Mouse (Mus musculus): Measurements from ENCODE around the gene C1qtnf5.

The C1qtnf5 gene

DNA sequence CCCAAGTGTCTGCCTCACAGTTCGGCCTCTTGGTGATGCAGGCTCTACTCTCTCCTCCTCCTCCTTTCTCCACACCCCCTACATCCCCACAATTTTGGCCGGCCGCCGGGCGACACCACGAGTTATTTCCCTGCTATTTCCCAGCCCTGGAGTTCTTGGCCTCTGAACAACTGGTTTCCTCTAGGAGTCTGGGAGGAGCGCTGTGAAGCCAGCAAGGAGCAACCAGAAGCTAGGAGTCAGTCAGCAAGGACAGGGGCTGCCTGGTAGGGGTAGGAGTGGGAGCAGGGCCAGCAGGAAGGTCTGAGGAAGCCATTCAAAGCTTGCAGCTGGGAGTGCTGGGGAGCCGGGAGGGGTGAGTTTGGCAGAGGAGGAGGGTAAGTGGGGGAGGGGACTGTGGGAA, at the start of gene C1qtnf5:
Gene C1qtnf5, plus strand, starts transcription at position 136 of the 400 bp plus-strand sequence.
- DNase-seq (ENCODE audit: low read depth), result no peak

- no peak for DNase-seq (ENCODE audit: low read depth)
Measured at GRCm38 (mm10) chr9:44058606-44059005, 48.4 kb upstream of the C1qtnf5 start.

GRCm38 (mm10) chr9:44065177-44065576, 41.9 kb upstream of the C1qtnf5 start:
- no peak for DNase-seq (ENCODE audit: low read depth)

- DNase-seq (ENCODE audit: low read depth), result peak; percentile 99
Measured at GRCm38 (mm10) chr9:44066785-44067225, 40.2 kb upstream of the C1qtnf5 start, which contains the start of gene Usp2. Gene Usp2 (plus strand): TSS chr9:44067021.

DNA sequence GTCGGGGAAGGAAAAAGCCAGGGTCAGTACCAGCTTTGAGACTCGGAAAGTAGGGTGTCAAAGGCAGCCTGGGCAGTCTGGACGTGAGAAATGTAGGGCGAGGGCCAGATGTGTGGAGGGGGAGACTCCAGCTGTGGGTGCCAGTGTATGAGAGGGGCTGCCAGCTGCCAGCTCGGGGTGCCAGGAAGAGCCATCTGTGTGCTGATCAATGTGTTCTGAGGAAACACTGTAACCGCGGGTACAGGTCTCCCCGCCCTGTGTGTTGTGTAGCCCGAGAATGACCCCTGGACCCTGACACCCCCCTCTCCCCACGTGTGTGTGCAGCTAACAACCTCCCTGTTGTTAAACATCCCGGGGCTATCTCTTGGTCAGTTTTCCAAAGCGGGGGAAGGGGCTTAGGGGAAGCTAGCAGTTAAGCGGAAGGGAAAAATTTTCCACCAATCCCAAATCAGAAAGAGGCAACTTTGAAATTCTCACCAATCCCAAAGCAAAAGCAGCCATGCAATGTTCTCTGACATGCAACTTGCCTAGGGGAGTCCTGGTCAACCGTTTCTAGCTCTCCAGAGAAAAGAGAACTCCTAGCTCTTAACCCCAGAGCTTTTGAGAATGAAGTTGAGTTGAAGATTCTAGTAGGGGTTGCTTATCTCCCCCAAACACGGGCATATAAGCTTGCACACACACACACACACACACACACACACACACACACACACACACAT, 39.6 kb upstream of the C1qtnf5 start:
- DNase-seq (ENCODE audit: low read depth), result no peak

DNA sequence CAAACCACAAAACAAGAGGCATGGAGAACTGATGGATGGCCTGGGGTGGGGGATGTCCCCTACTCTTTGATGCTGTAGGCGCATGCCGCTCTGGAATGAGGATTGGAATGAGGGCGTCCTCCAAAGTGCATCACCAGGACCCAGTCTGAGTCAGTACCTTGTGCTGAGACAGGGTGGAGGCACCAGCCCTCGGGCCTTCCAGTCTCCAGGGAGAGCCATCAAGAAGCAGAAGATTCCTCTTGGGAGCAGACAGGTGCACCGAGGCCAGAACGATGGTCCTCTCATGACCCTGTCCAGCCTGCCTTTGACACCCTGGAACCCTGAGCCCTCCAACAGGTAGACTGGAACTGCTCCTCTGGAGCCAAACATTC, 39.1 kb upstream of the C1qtnf5 start:
- no peak for DNase-seq (ENCODE audit: low read depth)

- no peak for DNase-seq (ENCODE audit: low read depth)
Measured at GRCm38 (mm10) chr9:44069252-44069651, 37.8 kb upstream of the C1qtnf5 start.

DNA sequence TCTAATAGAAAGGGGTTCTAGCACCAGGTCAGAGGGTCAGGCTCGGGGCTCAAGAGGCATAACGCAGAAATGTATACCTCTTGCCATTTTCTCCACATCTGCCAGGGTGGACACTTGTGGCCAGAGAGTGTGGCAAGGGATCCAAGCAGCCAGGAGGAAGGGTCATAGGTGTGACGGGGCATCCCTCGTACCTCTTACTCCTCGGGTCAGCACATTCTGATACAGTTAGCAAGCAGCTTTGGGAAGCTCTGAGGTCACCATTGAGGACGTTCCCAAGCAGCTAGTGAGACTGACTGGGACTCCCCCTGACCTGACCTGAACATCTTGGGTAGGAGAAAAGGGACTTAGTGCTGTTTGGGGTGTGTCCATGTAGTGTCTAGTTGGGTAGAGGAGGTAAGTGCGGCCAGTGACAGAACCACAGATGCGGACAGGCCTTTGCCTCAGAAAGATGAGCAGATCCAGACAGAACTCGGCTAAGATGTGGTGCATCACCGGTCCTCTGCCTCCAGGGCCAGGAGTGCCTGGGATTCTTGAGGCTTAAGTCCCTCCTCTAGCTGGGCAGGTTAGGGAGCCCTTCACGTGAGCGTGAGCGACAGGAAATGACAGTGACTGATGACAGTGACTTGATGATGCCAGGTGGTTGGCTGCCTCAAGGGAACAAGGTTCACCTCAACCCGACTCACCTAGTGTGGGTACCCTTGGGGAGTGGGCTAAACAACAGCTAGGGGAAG, 36.8 kb upstream of the C1qtnf5 start:
- no peak for DNase-seq (ENCODE audit: low read depth)

DNA sequence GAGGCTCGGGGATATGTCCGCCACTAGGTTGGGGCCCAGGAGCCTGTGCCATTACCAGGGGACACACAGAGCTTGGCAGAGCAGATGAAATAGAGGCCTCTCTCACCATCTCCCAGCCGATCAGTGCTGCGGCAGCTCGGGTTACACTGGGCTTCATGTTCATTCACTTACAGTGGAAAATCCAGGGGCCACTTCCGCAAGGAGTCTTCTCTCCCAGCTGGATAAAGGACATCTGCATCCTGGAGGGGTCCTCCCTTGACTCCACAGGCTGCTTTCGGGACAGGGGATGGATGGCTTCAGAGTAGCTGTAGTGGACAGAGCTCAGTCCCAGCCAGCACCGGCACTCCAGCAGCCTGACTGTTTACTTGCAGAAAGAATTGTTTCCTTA, 36.2 kb upstream of the C1qtnf5 start:
- no peak for DNase-seq (ENCODE audit: low read depth)

DNA sequence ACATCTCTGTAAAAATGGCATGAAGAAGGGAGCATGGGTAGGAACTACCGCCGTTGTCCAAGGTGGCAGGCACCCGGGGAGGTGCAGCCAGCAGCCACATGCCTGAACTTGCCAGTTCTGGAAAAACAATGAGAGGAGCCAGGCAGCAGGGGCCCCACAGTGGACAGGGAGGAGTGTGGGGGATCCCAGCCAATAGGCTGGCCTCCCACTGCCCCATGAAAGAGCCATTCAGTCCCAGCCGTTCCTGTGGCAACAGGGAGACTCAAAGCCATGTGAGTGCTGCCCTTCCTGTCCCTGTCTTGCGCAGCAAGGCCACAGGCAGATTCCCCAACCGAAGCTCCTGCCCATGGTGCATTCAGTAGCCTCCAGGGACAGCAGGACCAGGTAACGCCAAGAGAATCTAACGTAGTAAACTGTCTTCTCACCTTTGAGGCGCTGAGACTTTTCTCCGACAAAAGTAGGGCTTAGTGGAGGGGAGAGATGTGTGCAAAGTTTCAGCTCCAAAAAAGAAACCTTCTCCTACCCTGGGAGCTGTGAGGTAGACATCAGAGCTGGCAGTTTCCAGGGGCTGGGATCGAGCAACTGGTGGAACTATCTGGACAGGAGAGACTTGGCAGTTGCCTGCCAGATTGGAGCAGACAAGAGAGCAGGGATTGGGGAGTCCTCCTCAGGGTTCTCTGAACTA, 35.0 kb upstream of the C1qtnf5 start:
- no peak for DNase-seq (ENCODE audit: low read depth)

DNA sequence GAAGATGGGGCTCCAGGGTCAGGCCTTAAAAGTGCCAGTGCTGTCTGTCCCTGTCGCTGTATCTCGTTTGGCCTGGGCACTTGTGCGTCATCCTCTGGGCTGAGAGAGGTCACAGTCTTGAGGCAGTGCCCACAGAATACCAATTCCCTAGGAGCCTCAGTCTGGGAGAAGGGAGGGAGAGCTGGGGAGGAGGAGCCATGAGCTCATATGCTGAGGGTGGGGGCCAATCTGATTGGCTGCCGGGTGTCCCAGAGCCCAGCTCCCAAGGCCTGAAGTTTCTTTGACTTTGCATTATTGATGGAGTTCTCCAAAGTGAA, 34.5 kb upstream of the C1qtnf5 start:
- DNase-seq (ENCODE audit: low read depth), result no peak

- DNase-seq (ENCODE audit: low read depth), result no peak
Measured at GRCm38 (mm10) chr9:44073115-44073514, 33.9 kb upstream of the C1qtnf5 start.

GRCm38 (mm10) chr9:44074395-44075275, 32.4 kb upstream of the C1qtnf5 start:
- peak; percentile 74 for DNase-seq (ENCODE audit: low read depth)

- no peak for DNase-seq (ENCODE audit: low read depth)
Measured at GRCm38 (mm10) chr9:44075276-44075995, 31.6 kb upstream of the C1qtnf5 start.

- no peak for DNase-seq (ENCODE audit: low read depth)
Measured at GRCm38 (mm10) chr9:44075996-44076763, 30.9 kb upstream of the C1qtnf5 start.

GRCm38 (mm10) chr9:44076764-44077120, 30.3 kb upstream of the C1qtnf5 start:
- DNase-seq (ENCODE audit: low read depth), result peak; percentile 84

DNA sequence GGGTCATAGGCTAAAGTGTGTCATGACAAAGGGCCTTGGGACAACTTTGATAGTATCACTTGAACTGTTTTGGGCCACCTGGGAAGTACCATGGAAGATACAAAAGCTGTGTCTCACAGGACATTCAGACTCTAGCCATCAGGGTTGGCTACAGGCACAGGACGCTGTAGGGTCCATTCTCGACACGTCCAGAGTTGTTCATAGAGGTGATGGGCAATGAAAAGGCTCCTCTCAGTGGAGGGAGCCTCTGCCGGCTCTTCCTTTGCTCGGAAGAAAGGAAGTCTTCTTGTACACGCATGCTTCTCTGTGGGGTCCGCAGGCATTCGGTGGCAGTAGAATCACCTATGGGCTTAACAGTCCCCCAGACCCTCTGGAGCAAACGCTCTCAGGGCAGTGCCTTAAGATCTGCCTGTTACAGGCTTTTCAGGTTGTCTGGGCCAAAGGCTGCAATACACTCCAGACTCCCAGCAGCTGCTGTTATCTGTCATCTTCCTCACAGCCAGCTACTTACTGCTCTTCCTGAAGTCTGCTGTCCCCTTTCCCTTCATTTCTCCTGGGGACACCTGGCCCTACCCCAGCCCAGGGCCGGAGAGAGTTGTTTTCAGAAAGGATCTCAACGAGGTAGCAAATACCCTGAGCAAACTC, 29.7 kb upstream of the C1qtnf5 start:
- DNase-seq (ENCODE audit: low read depth), result no peak

DNA sequence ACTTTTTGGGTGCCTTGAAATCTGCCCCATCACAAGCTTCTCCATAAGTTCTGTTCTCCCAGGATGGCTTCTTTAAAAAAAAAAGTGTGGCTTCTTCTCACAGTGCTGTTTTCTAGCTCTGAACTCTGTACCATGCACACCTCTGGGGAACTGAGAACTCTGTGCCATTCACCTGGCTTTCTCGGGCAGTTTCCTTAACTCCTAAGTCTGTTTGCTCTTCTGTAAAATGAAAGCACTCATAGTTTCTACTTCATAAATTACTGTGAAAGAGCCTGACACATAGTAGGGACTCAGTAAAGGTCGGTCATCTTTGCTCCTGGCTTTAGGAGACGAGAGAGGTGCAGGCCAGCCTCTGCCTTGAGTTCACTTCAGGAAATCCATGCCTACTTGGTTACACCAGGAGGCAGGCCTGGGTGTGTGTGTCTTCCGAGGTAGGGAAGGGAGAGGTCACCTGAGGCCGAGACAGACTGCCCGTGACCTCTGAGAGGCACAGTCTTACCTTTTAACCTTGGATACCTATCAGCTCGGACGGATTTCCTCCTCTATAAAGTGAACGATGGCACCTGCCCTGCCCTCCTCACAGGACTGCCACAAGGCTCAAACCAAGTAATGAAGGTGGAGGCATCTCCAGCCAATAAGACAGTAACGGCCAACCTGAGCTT, 28.8 kb upstream of the C1qtnf5 start:
- DNase-seq (ENCODE audit: low read depth), result no peak

DNA sequence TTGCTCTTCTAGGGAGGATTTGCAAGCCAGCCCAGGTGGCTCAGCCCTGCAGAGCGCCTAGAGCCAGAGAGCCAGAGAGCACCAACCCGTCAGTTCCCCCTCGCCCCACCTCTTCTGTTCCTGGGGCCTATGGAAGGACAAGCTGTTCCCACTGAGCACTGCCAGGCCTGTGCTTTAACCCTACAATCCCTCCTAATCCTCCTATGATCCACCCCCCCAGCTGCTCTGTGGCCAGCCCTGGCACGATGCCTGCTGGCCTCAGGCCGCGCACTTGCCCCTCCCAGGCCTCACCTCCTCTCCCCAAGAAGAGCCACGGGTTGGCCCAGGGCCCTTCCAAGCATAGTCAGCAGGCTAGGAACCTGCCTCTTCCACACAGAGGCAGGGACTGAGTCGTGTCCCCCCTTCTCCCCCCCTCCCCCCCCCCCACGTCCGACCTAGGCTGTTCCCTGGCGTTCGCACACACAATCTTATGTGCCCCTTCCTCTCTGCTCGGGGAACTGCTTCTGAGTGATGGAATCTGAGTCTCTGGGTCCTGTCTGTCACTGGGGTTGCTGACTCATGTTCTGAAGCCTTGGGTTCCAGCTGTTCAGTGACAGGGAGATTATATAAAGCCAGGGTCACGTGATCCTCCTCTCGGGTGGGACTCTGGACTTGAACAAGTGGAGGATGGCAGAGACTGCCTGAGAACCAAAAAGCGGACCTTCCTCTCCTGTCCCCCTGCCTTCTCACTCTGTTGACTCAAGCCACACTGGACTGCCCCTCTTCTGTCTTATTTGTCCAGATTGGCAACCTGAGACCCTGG, 27.9 kb upstream of the C1qtnf5 start:
- DNase-seq (ENCODE audit: low read depth), result no peak
